Mouse (Mus musculus) T-helper 1 cell (primary cell): Measurements from ENCODE around the gene Gm21103.
"Not testable (repeated sequence)": the region's sequence is repeated elsewhere in the genome, so short reads cannot be mapped to it uniquely, and the experiment has no call there.

ENCODE experiments used
- in situ Hi-C: fragments of 300-600 bp; cut with MboI, MseI; formaldehyde crosslinking; loops from one replicate; pipeline ENCODE4 v1.15.1; 2025; ENCODE audit warnings: high pct_unique_total_duplicates

The Gm21103 gene

DNA sequence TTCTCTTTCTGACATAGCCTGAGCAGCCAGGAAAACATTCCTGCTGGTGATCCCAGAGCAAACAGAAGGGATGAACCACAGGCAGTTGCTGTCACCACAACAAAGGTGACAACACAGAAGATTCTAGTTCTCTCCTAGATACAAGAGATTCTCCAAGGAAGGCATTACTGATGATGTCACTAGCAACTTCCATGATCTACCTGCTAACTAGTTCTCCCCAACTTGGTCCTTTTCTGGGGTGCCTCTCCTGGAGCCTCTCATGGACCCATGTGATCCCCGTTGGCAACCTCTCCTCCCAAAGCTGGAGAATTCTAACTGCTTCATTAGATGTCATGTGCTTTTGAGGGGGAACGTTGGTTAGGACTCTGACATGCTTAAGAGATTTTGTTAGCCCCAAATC is at the start of gene Gm21103:
Gm21103 (minus strand) TSS at position 101 of the 400 bp plus-strand sequence.
- in situ Hi-C loops = loop anchor here (5.0 to 25.0 kb wide), 6 partner anchors 333 to 1750 kb away; partner anchors contain the start of genes Gm3047, Gm8159 and Gm8374

DNA sequence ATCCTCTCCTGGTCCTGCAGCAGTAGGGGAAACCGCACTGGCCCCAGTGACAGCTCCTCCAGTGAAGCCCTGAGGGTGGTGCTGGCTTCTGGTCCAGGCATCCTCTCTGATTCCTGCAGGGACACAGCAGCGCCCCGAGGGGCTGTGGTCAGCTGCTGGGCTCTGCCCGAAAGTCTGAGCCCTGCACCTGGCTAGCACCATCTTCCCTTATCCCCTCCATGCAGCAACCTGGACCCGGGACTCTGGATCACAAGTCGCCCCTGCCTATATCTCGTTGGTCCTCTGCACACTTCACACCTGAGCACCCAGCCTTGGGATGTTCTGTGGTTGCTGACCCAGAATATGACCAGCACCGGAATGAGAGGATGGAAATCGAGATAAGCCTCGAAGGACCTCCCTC is 38.9 kb upstream of the Gm21103 start, which contains the start of gene Gm3618:
Gm3618 (minus strand) TSS at position 101 of the 400 bp plus-strand sequence.
- in situ Hi-C loops = not testable (repeated sequence)

DNA sequence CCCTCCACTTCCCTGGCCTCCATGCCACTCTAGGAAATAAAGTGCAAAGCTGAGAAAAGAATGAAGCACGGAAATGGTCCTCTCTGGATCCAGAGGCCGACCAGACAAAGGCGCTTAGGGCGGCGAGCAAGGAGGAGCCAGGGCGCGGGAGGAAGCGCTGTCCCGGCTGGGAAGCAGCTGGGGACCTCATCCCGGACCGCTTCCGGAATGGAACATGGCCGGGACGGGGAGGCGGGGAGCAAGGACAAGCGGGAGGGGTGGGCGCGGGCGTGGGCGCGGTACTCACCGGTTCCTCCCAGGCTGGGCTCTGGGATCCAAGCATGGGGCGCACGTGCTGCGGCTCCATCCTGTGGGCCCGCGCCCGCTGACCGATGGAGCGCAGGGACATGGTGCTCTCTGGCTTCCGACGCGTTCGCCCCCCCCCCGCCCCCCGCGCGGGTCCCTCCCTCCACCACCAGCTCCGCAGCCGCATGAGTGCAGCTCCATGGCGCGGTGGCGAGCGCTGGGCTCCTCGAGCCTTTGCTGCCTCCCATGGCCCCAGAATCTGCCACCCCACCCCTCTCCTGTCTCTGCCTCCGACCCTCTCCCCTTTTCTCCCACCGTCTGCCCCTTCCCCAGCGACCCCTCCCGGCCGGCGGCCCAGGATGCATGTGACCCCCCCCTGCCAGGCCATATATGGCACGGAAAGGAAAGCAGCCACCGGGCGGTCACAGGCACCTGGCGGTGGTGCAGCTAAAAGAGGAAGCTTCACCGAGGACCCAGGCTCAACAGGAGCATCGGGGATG is 17.5 kb downstream of the Gm21103 start, which contains the start of gene Gm3411:
Gm3411 (minus strand) TSS at position 320 of the 785 bp plus-strand sequence.
- in situ Hi-C loops = loop anchor here (25.0 kb wide), 1 partner anchor 1875 kb away; the partner anchor contains the start of gene Gm3164
